Mouse (Mus musculus): ENCODE data around the gene 1700049E17Rik2. TPM values are rescaled to one million over a fixed set of nuclear protein-coding genes. Genes with fewer than 3 reads are reported as not detected.

Gene 1700049E17Rik2
- polyA plus RNA-seq (2015; fragmentation: Illumina TruSeq; extraction: RNeasy Lipid Tissue Mini Kit (QIAGEN cat#74804); ENCODE audit: low read depth, low replicate concordance): not detected

DNA sequence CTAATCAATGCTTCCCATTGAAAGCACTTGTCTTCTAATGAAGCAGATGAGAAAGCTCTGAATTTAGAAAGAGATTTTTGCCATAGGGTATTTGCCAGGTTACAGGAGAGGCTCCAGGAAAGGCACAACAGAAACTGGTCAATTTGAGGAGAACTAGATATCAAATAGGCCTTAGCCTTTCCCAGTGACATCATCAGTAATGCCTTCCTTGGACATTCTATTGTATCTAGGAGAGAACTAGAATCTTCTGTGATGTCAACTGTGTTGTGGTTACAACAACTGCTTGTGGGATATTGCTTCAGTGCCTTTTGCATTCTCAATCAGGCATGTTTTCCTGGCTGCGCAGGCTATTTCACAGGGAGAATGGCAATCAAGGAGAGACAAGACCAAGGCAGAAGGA is at the start of gene 1700049E17Rik2:
TSS of gene 1700049E17Rik2 (plus strand) at position 301 of the 400 bp plus-strand sequence.

GRCm38 (mm10) chr14:41555483-41555882 is 17.5 kb upstream of the 1700049E17Rik2 start, which contains the start of gene Gm7970:
Gene Gm7970 (minus strand): TSS chr14:41555583.

DNA sequence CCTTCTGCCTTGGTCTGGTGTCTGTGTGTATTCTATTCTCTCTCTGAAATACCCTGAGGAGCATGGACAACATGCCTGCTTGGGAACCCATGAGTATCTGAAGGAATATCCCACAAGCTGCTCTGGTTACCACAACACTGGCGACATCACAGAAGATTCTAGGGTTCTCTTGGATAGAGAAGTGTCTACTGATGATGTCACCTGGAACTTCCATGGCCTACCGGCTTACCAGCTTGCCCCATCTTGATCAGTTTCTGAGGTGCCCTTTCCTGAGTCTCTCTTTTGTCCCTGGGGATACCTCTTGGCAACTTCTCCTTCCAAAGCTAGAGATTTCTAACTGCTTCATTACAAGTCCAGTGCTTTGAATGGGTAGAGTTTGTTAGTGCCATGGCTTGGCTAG is 51.5 kb downstream of the 1700049E17Rik2 start, which contains the start of gene Gm3072:
TSS of gene Gm3072 (minus strand) at position 101 of the 400 bp plus-strand sequence.

Other genes starting within 250 kb of the 1700049E17Rik2 start
- gene Gm5798, start 224.6 kb upstream of the 1700049E17Rik2 start, polyA plus RNA-seq (2015; fragmentation: Illumina TruSeq; extraction: RNeasy Lipid Tissue Mini Kit (QIAGEN cat#74804); ENCODE audit: low read depth, low replicate concordance): not detected
- gene Gm7945, start 186.8 kb upstream of the 1700049E17Rik2 start, polyA plus RNA-seq (2015; fragmentation: Illumina TruSeq; extraction: RNeasy Lipid Tissue Mini Kit (QIAGEN cat#74804); ENCODE audit: low read depth, low replicate concordance): not detected
- gene Gm6482, start 164.9 kb upstream of the 1700049E17Rik2 start, polyA plus RNA-seq (2015; fragmentation: Illumina TruSeq; extraction: RNeasy Lipid Tissue Mini Kit (QIAGEN cat#74804); ENCODE audit: low read depth, low replicate concordance): not detected
- not detected for gene Gm7954, start 119.7 kb upstream of the 1700049E17Rik2 start, polyA plus RNA-seq (2015; fragmentation: Illumina TruSeq; extraction: RNeasy Lipid Tissue Mini Kit (QIAGEN cat#74804); ENCODE audit: low read depth, low replicate concordance)
- gene Gm3486, start 83.7 kb upstream of the 1700049E17Rik2 start, polyA plus RNA-seq (2015; fragmentation: Illumina TruSeq; extraction: RNeasy Lipid Tissue Mini Kit (QIAGEN cat#74804); ENCODE audit: low read depth, low replicate concordance): not detected
- gene Gm7970, start 17.6 kb upstream of the 1700049E17Rik2 start, polyA plus RNA-seq (2015; fragmentation: Illumina TruSeq; extraction: RNeasy Lipid Tissue Mini Kit (QIAGEN cat#74804); ENCODE audit: low read depth, low replicate concordance): not detected
- gene Gm3072, start 51.4 kb downstream of the 1700049E17Rik2 start, polyA plus RNA-seq (2015; fragmentation: Illumina TruSeq; extraction: RNeasy Lipid Tissue Mini Kit (QIAGEN cat#74804); ENCODE audit: low read depth, low replicate concordance): not detected
- gene Gm3676, start 73.3 kb downstream of the 1700049E17Rik2 start, polyA plus RNA-seq (2015; fragmentation: Illumina TruSeq; extraction: RNeasy Lipid Tissue Mini Kit (QIAGEN cat#74804); ENCODE audit: low read depth, low replicate concordance): not detected
- gene Gm8068, start 128.7 kb downstream of the 1700049E17Rik2 start, polyA plus RNA-seq (2015; fragmentation: Illumina TruSeq; extraction: RNeasy Lipid Tissue Mini Kit (QIAGEN cat#74804); ENCODE audit: low read depth, low replicate concordance): not detected
- gene Gm7929, start 177.4 kb downstream of the 1700049E17Rik2 start, polyA plus RNA-seq (2015; fragmentation: Illumina TruSeq; extraction: RNeasy Lipid Tissue Mini Kit (QIAGEN cat#74804); ENCODE audit: low read depth, low replicate concordance): not detected
- not detected for gene Gm47189, start 199.2 kb downstream of the 1700049E17Rik2 start, polyA plus RNA-seq (2015; fragmentation: Illumina TruSeq; extraction: RNeasy Lipid Tissue Mini Kit (QIAGEN cat#74804); ENCODE audit: low read depth, low replicate concordance)

Data from brain, adult 10 weeks (tissue).